Mouse (Mus musculus) embryonic fibroblast, embryonic 13.5 days (primary cell): Measurements from ENCODE around the gene Slc27a2.

ENCODE experiments used
- CTCF ChIP-seq: IDR thresholded peaks from 2 replicates; pipeline ENCODE4 v1.5.1; 2011; ENCODE audit warnings: mild to moderate bottlenecking, control low read depth, low read length, moderate library complexity, borderline replicate concordance; ENCODE audit not compliant: insufficient read depth
- POLR2A ChIP-seq: IDR thresholded peaks from 2 replicates; pipeline ENCODE4 v1.6.1; 2011; ENCODE audit warnings: low read depth, mild to moderate bottlenecking, control low read depth, low read length, moderate library complexity

DNA sequence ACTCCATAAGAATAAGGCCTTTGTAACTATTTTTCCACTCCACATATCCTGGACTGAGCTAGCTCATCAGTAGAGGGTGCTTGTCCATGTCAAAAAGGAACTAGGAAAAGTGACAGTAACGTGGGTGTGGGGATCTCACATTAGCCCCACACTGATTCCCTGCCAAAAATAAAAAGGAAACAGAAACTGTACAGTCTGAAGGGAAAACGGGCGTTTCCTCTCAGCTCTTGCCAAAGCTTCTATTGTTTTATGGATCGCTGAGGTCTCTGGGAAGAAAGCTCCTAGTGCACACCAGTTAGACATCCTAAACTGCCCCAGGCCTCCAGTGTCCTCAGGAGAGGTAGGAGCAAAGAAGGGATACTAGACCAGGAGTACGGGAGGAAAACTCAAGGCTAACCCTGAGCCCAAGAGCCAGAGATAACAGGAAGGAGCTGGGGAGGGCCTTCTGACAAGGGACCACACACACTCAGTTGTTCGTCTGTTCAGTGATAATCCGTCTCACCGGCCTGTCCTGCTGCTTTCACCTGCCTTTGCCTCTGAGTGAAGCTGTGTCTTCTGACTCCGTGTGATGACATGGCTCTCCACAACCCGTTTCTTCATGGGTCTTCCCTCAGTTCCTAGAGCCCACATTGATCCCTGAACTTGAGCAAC is 55.5 kb downstream of the Slc27a2 start:
- TF ChIP-seq CTCF = no peak
- TF ChIP-seq POLR2A = no peak
